Mouse (Mus musculus) adrenal gland, adult 2 months (tissue): ENCODE data around the gene Prm1. TPM values are rescaled to one million over a fixed set of nuclear protein-coding genes. Genes with fewer than 3 reads are reported as not detected.
"Not testable (repeated sequence)": the region's sequence is repeated elsewhere in the genome, so short reads cannot be mapped to it uniquely, and the experiment has no call there.

ENCODE experiments used
- DNase-seq: peaks from one replicate; pipeline ENCODE4 v3.0.0; 2021
- polyA plus RNA-seq: library from polyadenylated mRNA; depleted of rRNA; stranded (reverse); fragments of >200 nt; gene quantifications from 2 replicates; pipeline ENCODE4 v1.2.3, GENCODE M21; 2012
- total RNA-seq, 2 experiments: library from RNA; stranded (reverse); gene quantifications; 2 replicates each; pipeline ENCODE4 v1.2.3; 2021

The Prm1 gene
- total and polyA plus RNA-seq, 3 experiments: not detected

GRCm38 (mm10) chr16:10824536-10824935 lies 18.9 kb upstream of the Prm1 start:
- no peak for DNase-seq

- DNase-seq: no peak
Observed at GRCm38 (mm10) chr16:10821387-10821786, 15.7 kb upstream of the Prm1 start.

GRCm38 (mm10) chr16:10819966-10820365 lies 14.3 kb upstream of the Prm1 start:
- DNase-seq: no peak

GRCm38 (mm10) chr16:10818579-10819135 lies 13.0 kb upstream of the Prm1 start:
- no peak for DNase-seq

GRCm38 (mm10) chr16:10814864-10815263 lies 9.2 kb upstream of the Prm1 start:
- DNase-seq: peak; percentile 62

- DNase-seq: no peak
Observed at GRCm38 (mm10) chr16:10813726-10814125, 8.1 kb upstream of the Prm1 start.

GRCm38 (mm10) chr16:10812865-10813371 lies 7.3 kb upstream of the Prm1 start, which contains the start of gene Gm11172:
Gm11172 (plus strand) TSS chr16:10812915.
- no peak for DNase-seq

- DNase-seq: no peak
Observed at GRCm38 (mm10) chr16:10810376-10810775, 4.7 kb upstream of the Prm1 start.

GRCm38 (mm10) chr16:10802420-10802819 lies 3.2 kb downstream of the Prm1 start:
- not testable (repeated sequence) for DNase-seq

- no peak for DNase-seq
Observed at GRCm38 (mm10) chr16:10796034-10796433, 9.6 kb downstream of the Prm1 start, which contains the start of gene Prm2. Prm2 (minus strand) TSS chr16:10796134.

- DNase-seq: no peak
Observed at GRCm38 (mm10) chr16:10790702-10791101, 14.9 kb downstream of the Prm1 start, which contains the start of gene Prm3. Prm3 (minus strand) TSS chr16:10790914.

- DNase-seq: no peak
Observed at GRCm38 (mm10) chr16:10788866-10789265, 16.8 kb downstream of the Prm1 start.

GRCm38 (mm10) chr16:10788271-10788670 lies 17.4 kb downstream of the Prm1 start, which contains the start of gene Tnp2:
Tnp2 (minus strand) TSS chr16:10788660.
- no peak for DNase-seq

GRCm38 (mm10) chr16:10787548-10788058 lies 18.0 kb downstream of the Prm1 start:
- DNase-seq: no peak

- DNase-seq: peak; percentile 35
Observed at GRCm38 (mm10) chr16:10786782-10787547, 18.7 kb downstream of the Prm1 start.

- peak; percentile 89 for DNase-seq
Observed at GRCm38 (mm10) chr16:10786288-10786687, 19.4 kb downstream of the Prm1 start.

GRCm38 (mm10) chr16:10785371-10786231 lies 20.0 kb downstream of the Prm1 start, which contains the start of gene Socs1:
Socs1 (minus strand) TSS chr16:10785536.
- DNase-seq: peak; percentile 96

GRCm38 (mm10) chr16:10784793-10785370 lies 20.8 kb downstream of the Prm1 start:
- peak; percentile 96 for DNase-seq

GRCm38 (mm10) chr16:10783883-10784792 lies 21.5 kb downstream of the Prm1 start:
- peak; percentile 69 for DNase-seq

- no peak for DNase-seq
Observed at GRCm38 (mm10) chr16:10783451-10783850, 22.2 kb downstream of the Prm1 start.

- peak; percentile 30 for DNase-seq
Observed at GRCm38 (mm10) chr16:10783152-10783434, 22.5 kb downstream of the Prm1 start.
